Mouse (Mus musculus) embryonic stem cell, embryonic (primary cell): Measurements from ENCODE around the gene Grin2b.

Experiments used
- CTCF ChIA-PET, 4 experiments: fragments of 300-600 bp in 2 of 4; fragments of 350-600 bp in 2 of 4; sonication (Branson Sonifier 250); formaldehyde crosslinking; loops; one replicate each; lab custom pipeline; 2022; ENCODE audit warnings: inconsistent platforms in 2 of 4; lab: Charles Lee
- POLR2A ChIA-PET, 4 experiments: fragments of 300-600 bp in 2 of 4; fragments of 350-600 bp in 2 of 4; sonication (Branson Sonifier 250); formaldehyde crosslinking; loops; one replicate each; lab custom pipeline; 2022; ENCODE audit warnings: antibody characterized with exemption in 4 of 4, inconsistent platforms in 1 of 4; lab: Charles Lee

Grin2b gene

DNA sequence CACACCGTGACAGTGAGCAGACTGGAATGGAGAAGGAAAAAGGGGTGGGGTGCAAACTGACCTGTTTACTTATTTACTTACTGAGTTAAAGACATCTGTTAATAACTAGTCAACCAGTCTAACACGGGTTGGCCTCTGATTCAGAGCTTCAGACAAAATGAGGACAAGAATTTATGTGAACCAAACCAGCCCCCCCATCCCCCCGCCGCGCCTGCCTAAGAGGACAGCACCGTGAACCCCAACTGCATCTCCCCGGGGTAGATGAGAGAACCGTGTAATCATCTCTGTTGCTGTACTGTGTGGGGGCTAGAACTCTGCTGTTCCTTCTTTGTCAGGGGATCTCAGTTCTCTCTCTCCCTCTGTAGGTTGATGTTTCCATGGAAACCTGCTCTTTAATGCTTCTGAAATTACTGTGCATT lies 319.1 kb downstream of the Grin2b start:
- ChIA-PET POLR2A (no interaction called here), CTCF (no interaction called here)

DNA sequence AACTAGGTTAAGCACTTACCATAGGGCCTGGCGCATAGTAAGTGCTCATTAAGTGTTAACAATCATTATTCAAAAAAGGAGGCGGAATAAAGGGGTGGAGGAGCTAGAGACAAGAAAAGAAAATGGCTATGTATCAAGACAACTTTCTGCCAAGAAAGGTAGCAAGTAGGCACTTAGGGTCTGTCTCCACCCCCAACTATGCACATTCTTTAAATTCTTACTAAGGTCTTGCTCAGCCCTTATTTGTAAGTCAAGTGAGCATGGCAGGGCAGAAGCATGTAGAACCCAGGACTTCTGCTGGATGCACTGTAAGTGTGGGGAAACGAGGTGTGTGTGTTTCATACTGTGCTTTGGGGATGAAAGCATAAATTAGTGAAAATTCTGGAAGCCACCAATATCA lies 329.6 kb downstream of the Grin2b start:
- ChIA-PET CTCF (no interaction called here), POLR2A (interaction anchor here in 1 of 4 experiments (0.6 kb wide), 1 partner anchor 129 kb away, joined by 4 read pairs; no protein-coding TSS in a partner anchor)

DNA sequence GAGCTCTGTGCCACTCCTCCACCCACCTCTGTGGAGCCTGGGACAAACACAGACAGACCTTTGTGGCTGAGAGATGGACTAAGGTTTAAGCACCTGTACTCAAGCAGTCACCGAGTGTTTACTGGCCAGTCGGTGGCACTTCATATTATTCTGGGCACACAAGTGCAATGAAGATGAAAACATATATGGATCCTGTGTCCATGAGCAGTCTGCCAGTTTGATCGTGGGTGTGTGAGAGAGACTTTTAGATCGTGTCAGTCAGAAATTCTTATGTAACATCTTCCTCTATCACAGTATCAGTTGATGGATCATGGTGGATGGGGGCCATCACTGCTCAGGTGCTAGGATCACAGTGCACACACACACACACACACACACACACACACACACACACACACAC lies 337.0 kb downstream of the Grin2b start:
- POLR2A ChIA-PET: no interaction called here
- CTCF ChIA-PET: interaction anchor here in 1 of 4 experiments (0.6 kb wide), 2 partner anchors 207 to 509 kb away, joined by 4 to 10 read pairs; no protein-coding TSS in a partner anchor

DNA sequence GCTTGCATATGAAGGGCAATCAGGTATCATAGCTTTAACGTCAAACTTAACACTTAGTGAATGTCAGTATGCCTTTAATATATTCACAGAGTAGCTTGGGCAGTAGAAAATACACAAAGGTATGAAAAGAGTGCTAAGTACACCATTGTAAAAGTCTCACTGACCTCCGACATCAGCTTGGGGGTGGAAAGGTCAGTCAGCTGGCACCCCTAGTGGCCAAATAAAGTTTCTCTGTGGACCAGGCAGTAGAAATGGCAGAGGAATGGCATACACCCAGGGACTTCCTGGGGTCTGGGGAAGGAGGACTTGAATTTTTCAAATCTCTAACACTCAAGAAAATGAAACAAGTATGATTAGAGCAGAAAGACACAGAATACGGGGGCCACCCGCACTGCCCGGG lies 339.8 kb downstream of the Grin2b start:
- POLR2A ChIA-PET: interaction anchor here in 1 of 4 experiments (0.6 kb wide), 1 partner anchor 85 kb away, joined by 3 read pairs; no protein-coding TSS in a partner anchor
- CTCF ChIA-PET: interaction anchor here in 2 of 4 experiments (0.6 to 1.8 kb wide), 2 partner anchors 41 to 388 kb away, joined by 3 to 7 read pairs; no protein-coding TSS in a partner anchor

DNA sequence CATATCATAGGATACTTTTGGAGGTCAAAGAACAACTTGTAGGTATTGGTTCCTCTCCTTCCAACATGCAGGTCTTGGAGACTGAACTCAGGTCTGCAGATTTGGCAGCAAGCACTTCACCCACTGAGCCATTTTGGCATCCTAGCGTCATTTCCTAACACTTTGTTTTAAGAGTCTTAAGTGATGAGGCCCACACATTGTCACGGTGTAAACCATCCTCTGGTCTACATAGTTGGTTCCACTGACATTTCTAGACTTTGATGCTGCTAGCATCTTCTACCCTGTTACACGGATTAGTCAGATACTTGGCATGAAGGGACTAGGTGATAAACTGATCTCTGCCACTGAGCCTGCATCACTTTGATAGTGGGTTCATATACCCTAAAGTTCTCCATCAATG lies 341.3 kb downstream of the Grin2b start:
- CTCF ChIA-PET: interaction anchor here in 1 of 4 experiments (0.6 kb wide), 1 partner anchor 35 kb away, joined by 5 read pairs; no protein-coding TSS in a partner anchor
- POLR2A ChIA-PET: no interaction called here

DNA sequence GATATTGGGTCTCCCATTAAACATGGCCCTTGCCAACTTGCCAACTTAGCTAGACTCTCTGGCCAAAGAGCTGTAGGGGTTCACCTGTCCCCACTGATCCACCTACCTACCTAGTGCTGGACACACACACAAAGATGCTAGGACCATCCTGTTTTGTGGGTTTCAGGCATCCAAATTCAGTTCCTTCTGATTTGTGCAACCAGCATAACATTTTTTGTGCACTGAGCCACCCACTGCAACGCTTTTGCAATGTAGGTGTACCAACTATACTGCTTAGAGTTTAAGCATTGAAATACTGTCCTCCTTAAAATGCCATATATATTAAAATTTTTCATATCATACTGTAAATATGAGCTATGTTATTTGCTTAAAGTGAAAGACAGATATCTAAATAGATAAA lies 342.3 kb downstream of the Grin2b start:
- POLR2A ChIA-PET: no interaction called here
- CTCF ChIA-PET: no interaction called here

DNA sequence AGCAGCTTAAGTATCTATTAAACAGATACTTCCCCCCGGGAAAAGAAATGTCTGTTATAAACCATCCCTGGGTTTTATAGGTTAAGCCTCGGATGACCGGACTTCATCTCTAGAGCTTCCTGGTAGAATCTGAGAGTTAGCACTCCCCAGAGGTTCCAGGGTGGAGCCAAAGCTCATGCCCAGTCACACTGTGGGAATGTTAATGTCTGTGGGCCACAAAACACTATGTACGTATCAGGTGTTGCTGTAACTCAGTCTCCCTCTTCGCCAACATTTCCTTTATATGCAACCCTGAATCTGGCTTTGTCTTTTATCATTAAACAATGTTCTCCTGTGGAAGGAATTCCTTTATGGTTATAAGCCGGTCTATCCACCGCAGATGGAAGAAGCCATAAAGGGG lies 343.9 kb downstream of the Grin2b start:
- ChIA-PET POLR2A (no interaction called here), CTCF (interaction anchor here in 1 of 4 experiments (1.1 kb wide), 1 partner anchor 412 kb away, joined by 3 read pairs; no protein-coding TSS in a partner anchor)

DNA sequence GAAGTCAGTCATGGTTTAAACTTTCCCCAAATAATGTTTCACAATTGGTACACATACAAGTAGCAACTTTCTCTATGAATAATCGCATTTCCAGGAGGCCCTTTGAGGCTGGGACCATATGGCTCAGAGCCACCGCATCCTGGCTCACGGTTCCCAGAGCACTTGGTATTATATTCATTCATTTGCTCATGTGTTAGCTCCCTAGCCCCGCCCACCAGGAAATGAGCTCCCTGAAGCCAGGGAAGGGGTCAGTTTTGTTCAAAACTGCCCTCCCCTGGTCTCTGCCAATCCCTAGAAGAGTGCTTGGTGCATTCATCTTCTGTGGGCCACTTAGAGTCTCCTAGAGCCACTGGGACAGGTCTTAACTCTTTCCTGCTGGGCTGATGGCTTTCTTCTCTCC lies 344.3 kb downstream of the Grin2b start:
- ChIA-PET POLR2A (no interaction called here), CTCF (interaction anchor here in 1 of 4 experiments (1.1 kb wide), 1 partner anchor 411 kb away, joined by 3 read pairs; no protein-coding TSS in a partner anchor)

DNA sequence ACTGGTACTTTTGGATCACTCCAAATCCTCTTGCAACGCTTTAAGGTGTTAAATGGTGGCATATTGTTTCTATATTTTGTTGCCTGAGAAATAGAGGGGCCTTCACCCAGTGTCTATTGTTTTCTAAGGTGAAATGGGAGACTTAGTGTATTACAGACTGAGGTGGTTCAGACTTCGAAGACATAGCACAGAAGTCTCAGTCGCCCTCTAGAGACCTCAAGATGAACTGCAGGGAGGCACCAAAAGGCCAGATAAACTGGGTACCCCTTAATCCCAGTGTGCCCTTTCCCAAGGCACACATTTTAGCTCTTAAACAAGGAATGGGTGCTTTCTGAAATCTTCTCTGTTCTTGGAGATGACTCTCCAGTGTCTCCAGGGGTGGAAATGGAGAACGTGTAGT lies 345.4 kb downstream of the Grin2b start:
- ChIA-PET CTCF (no interaction called here), POLR2A (interaction anchor here in 1 of 4 experiments (0.6 kb wide), 1 partner anchor 85 kb away, joined by 3 read pairs; no protein-coding TSS in a partner anchor)

DNA sequence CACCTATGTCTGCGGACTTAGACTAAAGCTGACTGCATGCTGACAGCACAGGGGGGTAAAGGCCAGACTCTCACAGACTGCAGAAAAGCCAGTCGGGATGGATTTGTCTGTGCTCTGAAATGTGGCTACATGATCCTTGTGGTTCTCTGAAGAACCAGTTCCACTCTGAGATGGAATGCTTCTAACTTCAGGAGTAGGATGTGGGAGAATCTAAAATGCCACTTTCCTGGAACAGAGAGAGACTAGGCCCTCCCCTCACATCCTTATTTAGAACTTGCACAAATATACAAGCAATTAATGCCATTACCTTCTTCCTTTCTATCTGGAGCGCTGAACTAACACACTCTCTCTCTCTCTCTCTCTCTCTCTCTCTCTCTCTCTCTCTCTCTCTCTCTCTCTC lies 346.0 kb downstream of the Grin2b start:
- CTCF ChIA-PET: interaction anchor here in 2 of 4 experiments (1.0 to 1.1 kb wide), 2 partner anchors 15 to 410 kb away, joined by 3 to 5 read pairs; no protein-coding TSS in a partner anchor
- POLR2A ChIA-PET: interaction anchor here in 2 of 4 experiments (1.1 to 1.4 kb wide), 2 partner anchors 9 to 113 kb away, joined by 3 to 5 read pairs; no protein-coding TSS in a partner anchor

DNA sequence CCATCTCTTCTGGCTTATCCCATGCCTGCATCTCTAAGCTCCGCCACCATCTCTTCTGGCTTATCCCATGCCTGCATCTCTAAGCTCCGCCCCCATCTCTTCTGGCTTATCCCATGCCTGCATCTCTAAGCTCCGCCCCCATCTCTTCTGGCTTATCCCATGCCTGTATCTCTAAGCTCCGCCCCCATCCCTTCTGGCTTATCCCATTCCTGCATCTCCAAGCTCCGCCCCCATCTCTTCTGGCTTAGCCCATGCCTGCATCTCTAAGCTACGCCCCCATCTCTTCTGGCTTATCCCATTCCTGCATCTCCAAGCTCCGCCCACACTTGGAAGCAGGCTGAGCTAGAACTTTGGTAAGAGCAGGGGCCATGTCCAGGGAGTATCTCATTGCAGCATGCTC lies 346.5 kb downstream of the Grin2b start:
- ChIA-PET POLR2A (interaction anchor here in 2 of 4 experiments (0.7 to 1.4 kb wide), 3 partner anchors 9 to 118 kb away, joined by 3 to 5 read pairs (median 4); no protein-coding TSS in a partner anchor), CTCF (interaction anchor here in 3 of 4 experiments (0.5 to 1.1 kb wide), 3 partner anchors 16 to 409 kb away, joined by 3 to 5 read pairs (median 3); no protein-coding TSS in a partner anchor)

DNA sequence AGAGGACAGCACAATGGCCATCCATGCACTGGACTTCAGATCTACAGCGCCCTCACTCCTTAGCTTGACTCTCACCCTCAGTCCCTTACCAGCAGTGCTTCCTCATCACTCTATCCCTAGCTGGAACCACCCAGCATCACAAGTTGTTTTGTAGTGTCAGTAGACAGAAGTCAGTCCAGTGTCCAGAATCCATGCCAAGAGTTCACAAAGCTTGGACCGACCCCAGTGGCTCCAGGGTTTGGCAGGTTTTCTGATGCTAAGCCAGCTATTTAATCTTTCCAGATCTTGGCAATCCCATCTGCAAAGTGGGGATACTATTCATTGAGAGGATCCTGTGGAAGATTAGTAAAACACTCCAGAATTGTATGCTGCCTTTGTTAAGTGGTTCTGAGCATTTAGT lies 355.9 kb downstream of the Grin2b start:
- ChIA-PET POLR2A (interaction anchor here in 1 of 4 experiments (1.9 kb wide), 1 partner anchor 10 kb away, joined by 5 read pairs; no protein-coding TSS in a partner anchor), CTCF (interaction anchor here in 2 of 4 experiments (0.6 kb wide), 2 partner anchors 30 to 279 kb away, joined by 3 to 4 read pairs; no protein-coding TSS in a partner anchor)

DNA sequence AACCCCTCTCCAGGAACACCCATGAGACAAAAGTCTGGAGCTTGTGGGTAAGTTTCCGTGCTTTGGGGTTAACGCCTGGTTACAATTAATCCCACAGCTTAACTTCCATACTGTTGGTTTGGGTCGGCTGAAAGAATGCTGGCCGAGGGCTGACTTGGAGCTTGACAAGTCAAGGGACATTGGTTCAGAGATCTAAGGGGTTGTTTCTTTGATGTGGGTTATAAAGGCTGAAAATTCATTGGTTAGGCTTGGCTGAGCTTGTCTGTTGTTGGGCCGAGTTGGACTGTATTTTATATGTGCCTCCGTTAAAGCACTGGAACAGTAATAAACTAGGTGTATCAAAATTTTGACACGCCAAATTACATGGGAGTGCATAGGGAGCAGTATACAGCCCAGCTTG lies 359.6 kb downstream of the Grin2b start:
- CTCF ChIA-PET: no interaction called here
- POLR2A ChIA-PET: no interaction called here

DNA sequence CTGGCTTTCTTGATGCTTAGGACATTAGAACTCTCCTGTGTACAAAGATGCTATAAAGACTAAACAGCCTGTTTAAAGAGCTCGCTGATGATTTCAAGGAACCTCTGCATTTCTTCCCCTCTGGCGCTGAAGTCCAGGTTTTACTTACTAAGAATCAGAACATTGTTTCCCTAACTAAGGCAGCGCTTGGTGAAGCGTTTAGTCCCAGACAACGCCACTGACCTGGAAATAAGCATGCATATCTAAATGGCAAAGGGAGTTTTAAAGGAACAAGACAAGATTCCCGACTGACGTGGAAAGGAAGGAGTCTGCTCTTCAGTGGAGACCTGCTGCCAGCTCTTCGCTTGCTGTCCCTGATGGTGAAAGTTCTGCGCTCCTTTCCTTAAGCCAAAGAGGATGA lies 367.9 kb downstream of the Grin2b start:
- ChIA-PET CTCF (no interaction called here), POLR2A (no interaction called here)

DNA sequence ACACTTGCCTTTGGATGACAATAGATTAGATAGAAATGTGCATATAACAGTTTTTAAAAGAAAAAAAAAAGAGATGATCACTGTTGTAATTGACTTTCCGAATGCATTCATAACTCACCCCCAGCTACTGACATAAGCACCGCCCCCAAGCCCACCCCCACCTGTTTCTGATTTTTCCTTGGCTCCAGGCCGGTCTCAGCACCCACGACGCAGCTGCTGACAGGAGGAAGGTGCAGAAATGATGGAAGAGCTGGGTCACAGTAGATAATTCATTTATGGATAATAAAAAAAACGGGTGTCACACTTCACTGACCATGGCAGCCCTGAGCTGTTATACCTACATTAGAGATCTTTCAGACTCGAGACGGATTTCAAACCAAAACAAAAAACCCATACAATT lies 373.4 kb downstream of the Grin2b start:
- ChIA-PET POLR2A (interaction anchor here in 2 of 4 experiments (0.7 to 0.9 kb wide), 3 partner anchors 20 to 76 kb away, joined by 3 to 8 read pairs (median 5); no protein-coding TSS in a partner anchor), CTCF (interaction anchor here in 2 of 4 experiments (0.6 kb wide), 2 partner anchors 102 to 270 kb away, joined by 3 to 6 read pairs; no protein-coding TSS in a partner anchor)

DNA sequence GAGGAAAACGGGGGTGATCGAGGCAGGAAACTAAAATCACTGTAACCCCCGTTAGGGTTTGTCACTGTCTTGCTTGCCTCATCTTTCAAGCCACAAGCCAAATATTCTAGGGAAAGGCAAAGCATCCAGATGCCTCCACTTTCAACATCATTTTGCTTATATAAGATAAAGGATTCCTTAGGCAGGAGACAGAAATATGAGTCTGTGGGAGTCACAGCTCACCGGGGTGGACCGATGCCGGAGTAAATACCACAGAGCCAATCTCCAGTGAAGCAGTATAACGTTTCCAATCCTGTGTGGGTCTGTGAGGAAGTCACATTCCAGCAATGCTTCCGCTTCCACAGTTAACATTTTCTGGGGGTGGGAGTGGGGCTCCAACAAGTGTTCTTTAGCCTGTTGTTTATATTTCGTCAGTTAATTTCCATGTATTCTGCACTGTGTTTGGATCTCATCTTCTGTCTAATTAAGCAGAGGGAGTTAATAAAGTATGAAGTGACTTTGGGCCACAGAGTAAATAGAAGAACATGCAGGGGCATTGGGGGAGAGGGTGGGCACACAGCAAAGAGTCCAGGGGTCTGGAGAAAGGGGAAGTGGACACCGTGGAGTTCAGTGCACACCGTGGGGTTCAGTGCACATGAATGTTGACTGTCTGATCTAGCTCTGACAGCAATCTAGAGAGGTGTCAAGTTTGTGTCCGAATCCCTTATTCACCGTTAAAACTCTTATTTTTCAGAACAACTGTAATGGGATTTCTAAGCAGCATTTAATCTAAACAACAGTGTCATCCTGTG lies 374.9 kb downstream of the Grin2b start:
- ChIA-PET CTCF (no interaction called here), POLR2A (no interaction called here)

DNA sequence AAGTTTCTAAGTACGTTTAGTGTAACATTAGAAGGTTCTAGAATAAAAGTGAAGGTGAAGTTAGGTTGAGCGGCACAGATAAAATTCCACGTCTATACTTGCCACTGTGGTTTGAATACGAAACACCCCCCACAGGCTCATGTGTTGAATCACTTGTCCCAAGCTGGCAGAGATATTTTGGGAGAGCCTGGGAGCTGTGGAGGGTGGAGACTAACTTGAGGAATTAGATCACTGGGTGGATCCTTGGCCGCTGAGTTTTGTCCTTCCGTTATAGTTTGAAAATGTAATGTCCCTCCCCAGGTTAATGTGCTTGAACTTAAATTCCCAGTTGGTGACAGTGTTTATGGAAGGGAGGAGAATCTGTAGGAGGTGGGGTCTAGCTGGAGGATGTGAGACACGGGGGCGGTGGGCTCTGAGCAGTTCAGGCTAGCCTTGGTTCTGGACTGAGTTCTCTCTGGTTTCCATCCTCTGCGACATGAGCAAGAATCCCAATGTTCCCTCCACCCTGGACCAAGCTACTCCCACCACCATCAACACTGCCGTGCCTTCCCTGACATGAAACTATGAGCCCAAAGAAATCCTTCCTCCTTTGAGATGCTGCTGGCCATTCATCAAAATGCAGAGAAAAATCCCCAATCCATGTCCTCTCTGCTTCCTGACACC lies 375.8 kb downstream of the Grin2b start:
- POLR2A ChIA-PET: interaction anchor here in 1 of 4 experiments (0.5 to 1.2 kb wide), 2 partner anchors 22 to 225 kb away, joined by 3 read pairs; no protein-coding TSS in a partner anchor

DNA sequence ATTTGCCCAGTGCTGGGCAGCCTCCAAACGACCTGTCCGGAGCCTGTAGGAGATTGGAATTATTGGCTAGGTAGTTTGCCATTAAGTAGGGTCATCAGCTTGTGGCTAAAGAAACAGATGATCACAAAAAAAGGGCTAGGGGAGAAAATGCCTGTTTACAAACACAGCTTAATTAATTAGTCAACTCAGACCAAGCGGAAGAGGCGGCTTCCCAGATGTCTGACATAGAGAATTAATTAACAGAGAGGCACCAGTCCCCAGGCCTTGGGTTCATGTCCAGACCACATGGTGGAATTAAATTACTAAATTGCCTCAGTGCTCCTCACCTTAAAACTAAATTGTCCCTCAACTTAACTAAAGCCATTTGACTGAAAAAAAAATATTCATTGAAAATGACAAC lies 376.4 kb downstream of the Grin2b start:
- POLR2A ChIA-PET: interaction anchor here in 1 of 4 experiments (1.2 kb wide), 1 partner anchor 21 kb away, joined by 3 read pairs; no protein-coding TSS in a partner anchor
- CTCF ChIA-PET: interaction anchor here in 1 of 4 experiments (0.6 kb wide), 1 partner anchor 12 kb away, joined by 6 read pairs; no protein-coding TSS in a partner anchor

More for the DNA sequence above, 375.8 kb downstream of the Grin2b start:
- CTCF ChIA-PET: interaction anchor here in 1 of 4 experiments (0.6 kb wide), 1 partner anchor 13 kb away, joined by 6 read pairs; no protein-coding TSS in a partner anchor

DNA sequence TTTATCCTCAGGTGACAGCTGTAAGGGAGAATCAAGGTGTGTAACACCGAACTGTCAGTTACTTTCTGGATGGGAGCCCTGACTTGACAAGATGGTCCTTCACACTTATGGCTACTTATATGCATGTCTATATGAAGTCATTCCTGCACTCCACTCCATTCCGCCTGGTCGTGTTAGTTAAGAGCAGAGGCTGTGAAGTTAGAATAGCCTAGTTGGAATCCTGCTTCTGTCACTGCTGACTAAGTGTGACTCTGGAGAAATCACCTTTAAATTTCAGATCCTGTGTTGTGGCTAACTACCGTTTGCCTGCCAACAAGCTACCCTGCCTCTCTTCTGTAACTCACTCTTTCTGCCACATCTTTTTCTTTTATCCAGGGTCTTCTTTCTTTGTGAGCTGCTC lies 381.9 kb downstream of the Grin2b start:
- POLR2A ChIA-PET: no interaction called here
- CTCF ChIA-PET: no interaction called here
